Mouse (Mus musculus): ENCODE measurements around the gene Mei1. TPM values are rescaled to one million over a fixed set of nuclear protein-coding genes. Genes with fewer than 3 reads are reported as not detected.

Mei1 gene
- 1 to 10 TPM in 3 of 4 experiments, under 1 TPM in 1; 0.74 to 4.1 (median 2.4) TPM for total RNA-seq (2022)

DNA sequence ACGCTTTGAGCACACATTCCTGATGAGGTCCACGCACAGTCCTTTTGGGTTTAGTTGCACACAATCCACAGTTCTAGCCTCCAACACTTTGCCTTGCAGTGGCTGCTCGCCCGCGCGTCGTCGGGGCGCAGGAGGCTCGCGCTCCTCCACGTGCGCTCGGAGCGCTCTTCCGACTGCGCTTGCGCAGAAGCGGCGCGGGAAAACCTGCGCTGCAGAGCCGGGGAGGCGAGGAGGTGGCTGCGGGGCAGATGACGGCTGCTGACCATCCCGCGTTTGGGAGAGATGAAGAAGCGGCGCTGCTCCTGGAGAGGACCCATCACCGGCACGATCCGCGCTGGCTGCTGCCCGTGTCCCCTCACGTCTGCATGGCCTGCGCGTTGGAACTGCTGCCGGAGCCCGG, at the start of gene Mei1:
Gene Mei1 (plus strand): TSS at position 99 of the 400 bp plus-strand sequence.
- DNase-seq: no peak

DNA sequence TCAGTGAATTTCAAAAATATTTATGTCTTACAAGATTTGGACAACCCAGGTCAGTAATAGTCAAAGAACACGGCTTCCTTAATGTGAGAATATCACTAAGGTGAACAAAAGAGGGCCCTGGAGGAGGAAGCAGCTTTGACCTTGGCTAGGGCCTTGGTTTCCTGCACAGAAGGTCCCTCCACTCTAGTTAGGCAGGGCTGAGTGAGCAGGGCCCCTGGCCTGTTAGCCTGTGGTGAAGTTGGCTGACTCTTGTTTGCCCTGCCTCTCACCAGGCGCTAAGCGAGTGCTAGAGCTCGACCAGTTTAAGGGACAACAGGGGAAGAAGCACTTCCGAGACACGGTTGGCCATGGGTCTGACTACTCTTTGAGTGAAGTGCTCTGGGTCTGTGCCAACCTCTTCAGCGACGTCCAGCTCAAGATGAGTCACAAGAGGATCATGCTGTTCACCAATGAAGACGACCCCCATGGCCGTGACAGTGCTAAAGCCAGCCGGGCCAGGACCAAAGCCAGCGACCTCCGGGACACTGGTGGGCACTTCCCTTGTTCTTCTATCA, 47.2 kb upstream of the Mei1 start:
- DNase-seq: peak; percentile 64

DNA sequence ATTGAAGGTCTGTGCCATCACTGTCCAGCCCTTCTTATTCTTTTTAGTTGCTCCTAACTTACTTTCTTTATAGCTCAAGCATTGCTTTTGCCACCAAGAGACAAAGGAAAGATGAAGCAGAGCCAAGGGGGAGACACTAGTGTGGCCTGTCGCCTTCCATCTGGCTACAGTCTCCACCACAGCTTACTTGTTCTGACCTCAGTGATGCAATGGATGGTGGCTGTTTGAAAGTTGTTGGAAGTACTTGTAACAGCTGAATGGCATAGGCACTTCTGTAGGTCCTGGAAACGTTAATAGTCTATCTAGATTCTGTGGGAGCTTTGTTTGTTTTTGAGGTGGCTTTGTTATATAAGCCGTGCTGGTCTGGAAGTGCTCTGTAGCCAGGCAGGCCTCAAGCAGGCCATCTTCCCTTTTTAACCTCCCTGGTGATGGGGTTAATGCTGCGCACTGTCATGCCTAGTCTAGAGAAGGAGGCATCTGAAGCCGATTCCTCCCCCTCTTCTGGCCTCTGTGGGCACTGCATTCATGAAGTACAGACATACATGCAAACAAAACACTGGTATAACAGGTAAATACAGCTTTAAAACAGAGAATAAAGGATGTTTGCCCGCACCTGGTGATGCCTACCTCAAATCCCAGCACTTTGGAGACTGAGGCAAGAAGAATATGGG, 45.7 kb upstream of the Mei1 start:
- DNase-seq: no peak

DNA sequence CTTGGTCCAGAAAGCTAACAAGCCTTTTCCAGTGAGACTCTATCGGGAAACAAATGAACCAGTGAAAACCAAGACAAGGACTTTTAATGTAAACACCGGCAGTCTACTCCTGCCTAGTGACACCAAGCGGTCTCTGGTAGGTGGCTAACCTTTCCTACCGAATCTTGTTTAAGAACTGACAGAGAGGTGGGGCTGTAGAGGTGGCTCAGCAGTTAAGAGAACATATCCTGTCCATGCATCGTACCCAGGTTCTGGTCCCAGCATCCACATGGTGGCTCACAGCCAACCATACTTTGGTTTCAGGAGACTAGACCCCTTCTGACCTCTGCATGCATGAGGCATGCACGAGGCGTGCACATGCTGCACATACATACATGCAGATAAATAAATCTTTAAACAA, 42.5 kb upstream of the Mei1 start:
- no peak for DNase-seq

DNA sequence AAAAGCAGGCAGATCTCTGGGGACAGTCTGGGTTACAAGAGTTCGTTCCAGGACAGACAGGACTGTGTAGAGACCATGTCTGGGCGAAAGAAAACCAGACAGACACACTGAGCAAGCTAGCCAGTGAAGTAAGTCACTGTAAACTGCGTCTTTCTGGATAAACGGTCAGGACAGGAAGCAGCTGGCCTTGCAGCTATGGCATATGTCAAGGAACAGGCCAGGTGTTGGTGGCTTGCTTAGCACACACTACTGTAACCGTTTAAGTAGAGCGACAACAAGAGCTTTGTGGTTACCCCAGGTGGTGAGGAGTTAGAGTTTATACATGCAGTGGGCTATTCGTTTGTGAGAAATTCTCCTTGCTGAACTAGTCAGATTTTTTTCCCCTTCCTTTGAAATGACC, 42.1 kb upstream of the Mei1 start:
- DNase-seq: no peak

DNA sequence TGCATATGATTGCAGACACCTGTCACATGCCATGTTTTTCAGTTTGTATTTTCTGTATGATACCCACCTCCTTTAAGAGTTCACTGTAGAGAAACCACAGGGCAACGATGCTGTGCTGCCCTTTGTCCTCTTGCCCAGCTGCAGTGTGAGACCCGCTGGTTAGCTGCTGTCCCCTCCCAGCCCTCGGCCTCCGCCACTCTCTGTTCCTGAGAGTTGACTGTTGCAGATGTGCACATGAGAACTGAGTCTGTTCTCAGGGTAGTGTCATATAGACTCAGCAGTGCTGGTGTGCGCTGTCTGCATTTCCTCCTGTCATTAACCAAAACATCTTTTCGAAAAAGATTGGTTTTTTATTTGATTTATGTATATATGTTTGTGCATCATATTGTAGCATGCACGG, 37.4 kb upstream of the Mei1 start:
- no peak for DNase-seq

DNA sequence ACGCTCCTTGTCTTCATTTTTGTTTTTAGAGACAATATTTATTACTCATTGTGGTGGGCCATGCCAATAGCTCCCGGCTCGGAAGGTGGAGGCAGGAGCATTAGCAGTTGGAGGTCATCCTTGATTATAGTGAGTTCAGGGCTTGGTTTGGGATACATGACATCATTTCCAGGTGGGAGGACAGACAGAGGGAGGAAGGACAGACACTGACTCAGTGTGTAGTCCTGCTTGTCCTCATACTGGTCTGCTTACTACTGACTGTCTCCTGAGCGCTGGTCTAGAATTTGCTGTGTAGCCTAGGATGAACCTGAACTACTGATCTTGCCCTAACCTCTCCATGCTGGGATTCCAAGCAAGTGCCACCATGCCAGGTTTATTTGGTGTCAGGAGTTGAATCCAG, 36.0 kb upstream of the Mei1 start, which contains the start of gene Desi1:
Gene Desi1 (minus strand): TSS at position 101 of the 400 bp plus-strand sequence.
- no peak for DNase-seq

DNA sequence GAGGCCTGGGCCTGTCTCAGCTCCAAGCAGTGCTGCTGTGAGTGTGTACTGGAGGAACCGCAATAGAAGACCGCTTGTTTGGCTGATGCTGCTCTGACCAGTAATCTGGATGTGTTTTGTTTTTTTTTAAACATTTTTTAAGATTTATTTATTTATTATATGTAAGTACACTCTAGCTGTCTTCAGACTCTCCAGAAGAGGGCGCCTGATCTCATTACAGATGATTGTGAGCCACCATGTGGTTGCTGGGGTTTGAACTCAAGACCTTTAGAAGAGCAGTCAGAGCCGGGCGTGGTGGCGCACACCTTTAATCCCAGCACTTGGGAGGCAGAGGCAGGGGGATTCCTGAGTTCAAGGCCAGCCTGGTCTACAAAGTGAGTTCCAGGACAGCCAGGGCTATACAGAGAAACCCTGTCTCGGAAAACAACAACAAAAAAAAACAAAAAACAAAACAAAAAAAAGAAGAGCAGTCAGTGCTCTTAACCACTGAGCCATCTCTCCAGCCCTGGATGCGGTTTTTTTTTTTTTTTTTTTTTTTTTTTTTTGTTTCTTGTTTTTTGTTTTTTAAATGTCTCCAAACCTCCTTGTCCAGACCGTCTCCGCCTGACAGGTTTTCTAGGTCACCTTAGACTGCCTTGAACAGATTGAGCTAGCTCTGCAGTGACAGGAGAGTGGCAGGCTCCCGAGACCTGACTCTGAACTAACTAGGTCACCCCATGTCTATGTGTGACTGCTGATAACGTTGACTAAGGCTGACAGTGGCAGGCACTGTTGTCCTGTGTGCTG, 33.7 kb upstream of the Mei1 start:
- DNase-seq: no peak

DNA sequence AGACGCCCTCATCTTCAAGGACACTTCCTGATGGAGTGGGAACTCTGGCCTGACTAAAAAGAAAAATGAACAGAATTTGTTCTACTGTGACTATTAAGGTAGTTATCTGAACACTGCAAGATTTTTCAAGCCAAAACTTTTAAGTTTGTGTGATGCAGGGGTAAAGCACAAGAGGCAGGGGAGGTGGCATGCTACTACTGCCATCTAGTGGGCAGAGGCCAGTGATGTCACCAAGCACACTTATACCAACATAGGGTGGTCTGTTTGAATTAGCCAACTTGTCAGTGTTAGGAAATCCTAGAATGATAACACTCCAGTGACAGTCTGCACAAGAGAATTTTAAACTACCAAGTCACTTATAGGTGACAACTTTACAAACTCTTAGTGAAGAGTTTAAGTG, 29.1 kb upstream of the Mei1 start:
- DNase-seq: no peak

DNA sequence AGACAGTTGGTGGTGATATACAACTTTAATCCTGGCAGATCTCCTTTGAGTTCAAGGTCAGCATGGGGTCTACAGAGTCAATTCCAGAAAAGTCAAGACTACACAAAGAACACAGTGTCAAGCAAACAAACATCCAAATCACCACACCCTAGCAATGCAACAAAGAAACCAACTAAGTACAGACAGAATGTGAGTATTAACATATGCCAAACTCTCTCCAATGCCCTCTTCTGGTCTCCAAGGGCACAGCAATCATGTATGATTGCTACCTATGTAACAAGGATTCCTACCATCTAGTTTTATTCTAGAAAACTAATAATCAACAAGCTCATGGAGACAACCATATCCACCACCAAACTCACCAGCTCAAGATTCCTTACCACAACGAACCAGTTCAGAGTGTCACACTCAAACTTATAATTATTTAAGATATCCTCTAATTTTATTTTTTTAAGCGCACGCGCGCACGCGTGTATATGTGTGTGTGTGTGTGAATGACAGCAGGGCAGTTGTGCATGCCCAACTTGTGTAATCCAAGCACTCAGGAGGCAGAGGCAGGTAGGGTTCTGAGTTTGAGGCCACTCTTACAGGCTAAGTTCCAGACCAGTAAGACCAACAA, 25.5 kb upstream of the Mei1 start:
- DNase-seq: no peak

DNA sequence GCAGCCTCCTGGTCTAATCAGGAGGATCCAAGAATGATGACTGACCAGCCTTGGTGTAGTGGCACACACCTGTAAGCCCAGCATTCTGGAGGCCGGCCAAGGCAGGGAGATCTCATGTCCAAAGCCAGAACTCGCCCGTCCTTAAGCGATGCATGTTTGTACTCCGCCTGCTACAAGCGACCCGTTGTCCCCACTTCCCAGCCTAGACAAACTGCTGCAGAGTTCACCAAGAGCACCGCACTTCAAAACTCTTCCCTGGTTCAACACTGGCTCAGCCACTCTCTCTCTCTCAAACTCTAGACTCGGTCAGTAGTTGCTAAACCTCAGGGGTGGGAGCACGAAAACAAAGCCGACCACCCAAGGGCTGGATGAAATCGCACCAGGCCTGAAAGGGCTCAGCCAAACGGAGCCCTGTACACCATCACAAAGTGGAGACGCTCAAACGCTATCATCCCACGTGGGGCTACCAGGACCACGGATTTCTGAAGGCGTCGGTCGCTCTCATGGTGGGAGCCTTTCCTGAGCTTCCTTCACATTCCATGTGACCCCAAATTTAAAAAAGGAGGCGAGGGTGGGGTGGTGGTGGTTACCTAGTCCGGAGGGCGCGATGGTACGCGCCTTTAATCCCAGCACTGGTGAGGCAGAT, 23.4 kb upstream of the Mei1 start:
- DNase-seq: no peak

DNA sequence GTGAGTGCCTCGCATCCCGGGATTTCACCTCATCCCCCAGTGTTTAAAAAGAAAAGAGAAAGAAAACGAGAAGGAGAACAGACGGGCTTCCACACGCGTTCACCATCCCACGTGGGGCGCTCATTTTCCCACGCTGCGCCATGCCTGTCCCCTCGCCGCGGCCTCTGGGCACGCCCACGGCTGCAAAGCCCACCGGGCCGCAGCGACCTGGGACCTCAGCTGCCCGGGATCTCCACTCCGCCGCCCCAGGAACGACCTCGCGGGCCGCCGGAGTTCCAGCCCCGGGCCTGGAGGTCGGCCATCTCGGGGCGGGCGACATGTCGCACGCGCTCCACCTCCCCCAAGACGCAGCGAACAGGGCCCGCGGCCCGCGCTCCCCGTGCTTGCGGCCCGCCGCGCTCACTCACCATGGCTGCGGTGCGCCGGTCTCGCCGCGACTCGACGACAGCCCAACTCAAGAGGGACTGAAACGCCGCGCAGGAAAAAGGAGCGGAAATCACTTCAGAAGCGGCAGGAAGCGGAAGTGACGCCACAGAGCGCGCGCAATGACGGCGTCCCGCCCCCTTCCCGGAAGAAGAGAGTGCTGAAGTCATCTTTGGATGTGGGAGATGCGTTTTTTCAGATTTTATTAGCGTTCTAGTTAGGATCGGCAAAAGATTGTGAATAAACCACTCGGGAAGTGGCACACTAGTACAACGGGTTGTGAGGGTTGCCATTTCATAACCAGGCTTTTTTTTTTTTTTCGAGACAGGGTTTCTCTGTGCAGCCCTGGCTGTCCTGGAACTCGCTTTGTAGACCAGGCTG, 22.5 kb upstream of the Mei1 start, which contains the start of gene Snu13:
Gene Snu13 (minus strand): TSS at position 519 of the 804 bp plus-strand sequence.
- DNase-seq: peak; percentile 87

DNA sequence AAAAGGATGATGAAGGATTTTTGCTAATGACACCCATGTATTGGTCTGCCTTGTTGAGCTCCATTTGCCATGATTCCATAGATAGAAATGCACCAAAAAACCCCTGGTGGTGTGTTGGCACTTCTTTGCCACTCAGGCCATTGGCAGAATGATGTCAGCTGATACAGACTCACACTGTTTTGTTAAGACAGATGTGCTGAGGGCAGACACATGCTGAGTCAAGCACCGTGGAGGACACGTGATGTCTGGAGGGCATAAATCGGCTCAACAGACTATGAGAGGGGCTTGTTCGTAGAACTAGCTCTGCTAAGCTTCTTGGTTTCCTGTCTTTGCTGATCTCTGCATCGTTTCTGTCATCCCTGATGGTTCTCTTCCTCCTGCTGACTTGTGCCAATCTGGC, 17.3 kb upstream of the Mei1 start:
- no peak for DNase-seq

DNA sequence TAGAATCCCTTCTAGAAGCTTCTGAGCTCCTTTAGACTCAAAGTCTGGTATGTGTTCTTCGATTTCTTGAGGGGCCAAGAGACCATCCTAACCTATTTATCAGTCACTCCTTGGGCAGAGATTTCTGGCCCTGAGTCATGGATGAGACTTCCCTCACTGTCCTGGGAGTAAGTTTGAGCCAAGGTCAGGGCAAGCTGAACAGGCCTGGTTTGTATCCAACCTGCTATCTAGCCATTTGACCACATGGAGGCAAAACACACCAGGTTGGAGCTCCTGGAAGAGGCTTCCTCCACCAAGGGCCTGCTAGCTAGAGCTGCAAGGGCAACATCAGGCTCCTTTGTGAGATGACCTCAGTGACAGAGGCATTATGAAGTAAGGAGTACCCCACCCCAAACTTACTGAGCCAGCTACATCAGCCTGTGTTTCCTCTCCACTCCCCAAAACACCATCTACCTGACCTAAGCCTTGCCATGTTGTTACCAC, 11.0 kb upstream of the Mei1 start, which contains the start of gene 4930407I10Rik:
Gene 4930407I10Rik (plus strand): TSS at position 433 of the 483 bp plus-strand sequence.
- no peak for DNase-seq

DNA sequence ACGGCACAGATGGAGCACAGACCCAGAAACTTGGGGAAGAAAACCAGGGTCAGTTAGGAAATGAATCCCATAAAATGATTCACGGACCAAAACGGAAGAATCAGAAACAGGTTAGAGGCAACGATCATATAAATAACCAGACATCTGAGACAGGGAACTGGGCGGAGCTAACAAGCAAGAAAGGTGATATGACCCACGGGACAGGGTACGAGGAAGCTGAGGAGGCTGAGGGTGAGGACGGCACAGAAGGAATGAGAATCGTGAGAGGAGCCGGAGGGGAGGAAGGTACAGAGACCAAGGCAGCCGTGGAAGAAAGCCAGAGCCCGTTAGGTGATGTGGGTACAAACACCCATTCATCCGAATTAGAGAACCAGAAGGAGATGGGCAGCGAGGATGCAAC, 5.9 kb upstream of the Mei1 start:
- DNase-seq: no peak

DNA sequence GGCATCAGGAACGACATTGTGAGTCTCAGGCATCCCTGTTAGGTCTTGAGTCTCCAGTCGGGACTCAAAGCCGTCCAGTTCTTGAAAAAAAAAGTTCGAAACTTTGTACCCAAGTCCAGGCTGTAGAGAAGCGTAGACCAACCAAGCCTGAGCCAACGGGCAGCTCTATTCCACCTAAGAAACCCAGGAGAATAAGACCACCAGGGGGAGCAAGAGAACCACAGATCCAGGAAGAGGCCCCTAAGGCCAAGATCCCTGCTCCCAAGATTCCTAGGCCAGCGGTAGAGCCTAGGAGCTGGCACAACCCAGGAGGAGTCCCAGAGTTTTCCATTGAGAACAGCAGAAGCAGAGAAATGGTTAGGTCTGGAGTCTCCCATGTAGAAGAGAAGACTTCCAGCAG, 4.3 kb upstream of the Mei1 start:
- peak; percentile 37 for DNase-seq

DNA sequence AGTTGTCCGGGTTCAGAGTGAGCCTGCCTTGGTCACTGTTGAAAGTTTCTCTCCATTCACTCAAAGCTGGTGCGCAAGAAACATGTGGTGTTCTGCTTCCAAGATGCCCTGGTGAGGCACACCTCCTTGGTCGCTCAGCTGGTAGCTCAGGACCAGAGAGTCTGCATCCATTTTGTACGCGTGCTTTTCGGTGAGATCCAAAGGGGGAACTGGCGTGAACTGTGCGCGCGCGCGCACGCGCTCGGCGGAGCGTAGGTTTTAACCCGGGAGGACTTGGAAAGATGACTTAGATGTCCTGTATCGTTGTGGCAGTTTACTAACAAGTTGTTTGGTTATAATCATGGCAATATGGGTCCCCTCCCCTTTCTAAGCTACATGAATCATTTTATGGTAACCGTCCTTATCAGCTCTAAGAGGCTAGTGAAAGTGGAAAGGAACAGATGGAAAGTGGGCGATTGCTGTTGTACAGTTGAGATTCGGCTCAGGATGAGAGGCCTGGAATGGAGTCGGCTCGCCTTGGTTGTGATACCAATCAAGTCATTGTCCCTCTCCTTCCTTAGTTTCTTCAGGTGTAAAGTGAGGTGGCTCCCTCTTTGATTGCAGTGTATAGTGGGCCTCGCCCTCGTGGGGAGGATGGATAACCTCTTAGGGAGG, 2.1 kb downstream of the Mei1 start:
- no peak for DNase-seq

DNA sequence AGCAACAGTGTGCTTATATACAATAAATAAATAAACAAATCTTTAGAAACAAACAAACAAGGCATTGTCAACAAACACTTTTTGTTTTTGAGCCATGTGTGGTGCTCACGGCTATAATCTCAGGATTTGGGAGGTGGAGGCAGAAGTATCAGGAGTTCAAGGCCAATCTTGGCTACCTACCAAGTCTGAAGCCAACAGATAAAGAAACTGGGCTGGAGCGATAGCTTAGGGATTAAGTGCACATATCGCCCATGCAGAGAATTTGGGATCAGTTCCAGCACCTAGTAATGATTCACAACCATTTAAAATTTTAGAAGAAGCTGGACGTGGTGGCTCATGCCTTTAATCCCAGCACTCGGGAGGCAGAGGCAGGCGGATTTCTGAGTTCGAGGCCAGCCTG, 3.7 kb downstream of the Mei1 start:
- no peak for DNase-seq

DNA sequence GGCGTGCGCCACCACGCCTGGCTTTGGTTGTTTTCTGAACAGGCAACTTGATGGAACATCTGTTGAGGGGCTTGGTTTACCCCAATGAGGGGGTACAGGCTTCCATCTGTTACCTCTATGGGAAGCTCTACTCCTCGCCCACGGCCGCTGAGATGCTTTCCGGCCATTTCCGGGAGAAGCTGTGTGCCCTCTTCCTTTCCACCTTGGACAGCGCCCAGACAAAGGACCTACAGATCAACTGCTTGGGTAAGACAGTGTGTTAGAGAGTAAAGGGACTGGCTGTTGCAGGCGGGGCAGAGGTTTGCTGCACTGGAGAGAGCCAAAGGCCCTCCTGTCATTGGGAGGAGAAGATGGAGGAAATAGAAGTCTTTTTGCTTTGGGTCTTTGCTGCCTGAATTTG, 10.1 kb downstream of the Mei1 start:
- DNase-seq: no peak

DNA sequence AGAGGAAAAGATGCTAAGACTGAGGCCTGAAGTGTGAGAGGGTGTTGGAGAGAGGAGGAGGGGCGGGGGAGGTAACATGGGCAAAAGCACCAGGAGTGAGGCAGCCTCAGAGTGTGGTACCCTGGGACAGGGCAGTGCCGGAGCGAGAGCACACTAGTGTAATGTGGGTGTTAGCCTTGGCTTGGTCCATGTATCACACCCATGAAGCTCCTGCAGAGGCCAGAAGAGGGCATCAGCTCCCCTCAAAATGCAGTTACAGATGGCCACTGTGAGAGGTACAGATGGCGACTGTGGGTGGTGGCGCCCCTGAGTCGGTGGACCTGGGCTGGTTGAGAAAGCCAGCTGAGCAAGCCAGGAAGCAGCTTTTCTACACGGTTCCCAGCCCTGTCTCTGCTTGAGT, 11.4 kb downstream of the Mei1 start:
- no peak for DNase-seq

DNA sequence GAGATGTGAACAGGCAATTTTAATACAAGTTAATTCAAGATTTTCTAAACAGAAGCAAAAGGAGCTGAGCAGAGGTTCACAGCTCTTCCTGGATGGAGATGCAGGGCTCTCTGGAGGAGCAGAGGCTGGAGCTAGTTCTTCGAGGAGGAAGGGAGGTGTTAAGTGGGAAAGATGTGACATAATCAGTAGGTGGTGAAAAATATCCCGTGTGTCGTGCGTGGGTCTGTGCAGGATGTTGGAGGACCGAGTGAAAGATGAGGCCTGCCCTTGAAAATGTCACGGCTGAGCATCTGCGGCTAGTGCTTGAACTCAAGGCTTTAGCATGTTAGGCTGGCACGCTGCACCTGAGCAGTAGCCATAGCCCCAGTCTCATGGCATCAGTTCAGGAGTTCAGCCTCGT, 15.8 kb downstream of the Mei1 start:
- DNase-seq: no peak

Data from adrenal gland, adult 8-10 months (tissue).